Mouse (Mus musculus) forebrain, embryonic 16.5 days (tissue): ENCODE measurements around the gene Cldn7. TPM values are rescaled to one million over a fixed set of nuclear protein-coding genes. Genes with fewer than 3 reads are reported as not detected.
A peak's percentile ranks its signal among the peaks of the same experiment; 100 is the strongest.
"Not testable (repeated sequence)": the region's sequence is repeated elsewhere in the genome, so short reads cannot be mapped to it uniquely, and the experiment has no call there.

Source experiments
- ATAC-seq: fragments of 200-750 bp; cut with Nextera tagmentation; 2 replicates; pipeline ENCODE4 v1.8.0; 2017; ENCODE audit warnings: mild to moderate bottlenecking, moderate library complexity
- H3K27ac ChIP-seq: fragments of 300-500 bp; sonication (generic); 2 replicates; pipeline ENCODE4 v1.5.1; 2014; ENCODE audit warnings: low read length, control low read depth
- H3K27me3 ChIP-seq: fragments of 300-500 bp; sonication (generic); replicated peaks from 2 replicates; pipeline ENCODE4 v1.6.1; 2014; ENCODE audit warnings: low read length; ENCODE audit not compliant: control insufficient read depth, insufficient read depth
- H3K36me3 ChIP-seq: fragments of 300-500 bp; sonication (generic); 2 replicates; pipeline ENCODE4 v1.6.1; 2014; ENCODE audit not compliant: control insufficient read depth, insufficient read depth
- H3K4me1 ChIP-seq: fragments of 300-500 bp; sonication (generic); replicated peaks from 2 replicates; pipeline ENCODE4 v1.6.1; 2014; ENCODE audit warnings: low read length; ENCODE audit not compliant: control insufficient read depth, insufficient read depth
- H3K4me2 ChIP-seq: fragments of 300-500 bp; sonication (generic); 2 replicates; pipeline ENCODE4 v1.6.1; 2014; ENCODE audit warnings: mild to moderate bottlenecking, low read length, control low read depth
- H3K4me3 ChIP-seq: fragments of 300-500 bp; sonication (generic); replicated peaks from 2 replicates; pipeline ENCODE4 v1.5.1; 2014; ENCODE audit warnings: mild to moderate bottlenecking, low read length, control low read depth
- H3K9ac ChIP-seq: fragments of 300-500 bp; sonication (generic); replicated peaks from 2 replicates; pipeline ENCODE4 v1.6.1; 2014; ENCODE audit warnings: low read depth, low read length, control low read depth
- H3K9me3 ChIP-seq: fragments of 300-500 bp; sonication (generic); 2 replicates; pipeline ENCODE4 v1.6.1; 2016; ENCODE audit warnings: low read length; ENCODE audit not compliant: control insufficient read depth
- WGBS: fragments of 180-500 bp; shearing (Covaris S2); extraction: QIAGEN DNeasy Blood & Tissue Kit; methylation state at CpG from one replicate; pipeline ENCODE4 v1.1.7; 2014; 5-methylcytosine and 5-hydroxymethylcytosine counted together
- microRNA counts: library from miRNA; unstranded; fragments of <30 nt; microRNA quantifications from one replicate; lab custom pipeline; 2016
- microRNA-seq: library from miRNA; unstranded; fragments of <30 nt; microRNA quantifications from one replicate; pipeline ENCODE4, GENCODE M21; 2017
- polyA plus RNA-seq: library from polyadenylated mRNA; unstranded; fragments of >200 nt; fragmentation: Nextera tagmentation; extraction: Ambion mirVana; gene quantifications from 2 replicates; pipeline ENCODE4 v1.2.1, GENCODE M21; 2015

Gene Cldn7
- polyA plus RNA-seq, 1 experiment from 2014 or later: not detected

GRCm38 (mm10) chr11:70014880-70015558 is 50.4 kb downstream of the Cldn7 start, which contains the start of gene Acadvl:
Gene Acadvl, minus strand, starts transcription at chr11:70015411.
- Histone ChIP-seq H3K9me3 (no peaks in the 10 kb centered on the region), H3K36me3 (peaks cover 13% of the 10 kb centered on the region), H3K27ac (peak within 1 kb of the TSS; percentile 25; the same call in 1 of the 2 replicates), H3K4me2 (peak within 1 kb of the TSS; percentile 80), H3K4me3 (peak within 1 kb of the TSS; percentile 67), H3K9ac (peak within 1 kb of the TSS; percentile 69), H3K4me1 (peaks cover 38% of the 10 kb centered on the region), H3K27me3 (no peaks in the 10 kb centered on the region)
- peak; percentile 82 for ATAC-seq
- WGBS: under 1% methylated on average over 35 of the region's 35 CpGs

GRCm38 (mm10) chr11:70015677-70016076 is 51.1 kb downstream of the Cldn7 start:
- ATAC-seq: no peak
- H3K9ac ChIP-seq: no peak overlapping the region
- peaks cover 11% of the 10 kb centered on the region for H3K36me3 ChIP-seq
- WGBS: 73% methylated on average over 6 of the region's 6 CpGs
- peak overlapping the region; percentile 80 for H3K4me2 ChIP-seq
- H3K9me3 ChIP-seq: no peaks in the 10 kb centered on the region
- H3K4me3 ChIP-seq: no peak overlapping the region; the same call in 1 of the 2 replicates
- no peak overlapping the region for H3K27ac ChIP-seq
- H3K27me3 ChIP-seq: no peaks in the 10 kb centered on the region
- H3K4me1 ChIP-seq: peaks cover 45% of the 10 kb centered on the region

GRCm38 (mm10) chr11:70016177-70016576 is 51.6 kb downstream of the Cldn7 start:
- not testable (repeated sequence) for H3K9ac ChIP-seq, H3K27ac ChIP-seq, H3K9me3 ChIP-seq, H3K27me3 ChIP-seq, H3K4me2 ChIP-seq, H3K4me3 ChIP-seq, ATAC-seq, H3K36me3 ChIP-seq
- 82% methylated on average over 2 of the region's 2 CpGs for WGBS
- H3K4me1 ChIP-seq: peaks cover 47% of the 10 kb centered on the region

- Histone ChIP-seq H3K27me3 (no peaks in the 10 kb centered on the region), H3K36me3 (peaks cover 1% of the 10 kb centered on the region), H3K27ac (peak within 1 kb of the TSS; percentile 95), H3K4me1 (peaks cover 47% of the 10 kb centered on the region), H3K4me3 (peak within 1 kb of the TSS; percentile 72), H3K9ac (peak within 1 kb of the TSS; percentile 92), H3K4me2 (peak within 1 kb of the TSS; percentile 83), H3K9me3 (no peaks in the 10 kb centered on the region)
- no peak for ATAC-seq
- WGBS: 62% methylated on average over 3 of the region's 3 CpGs
These were observed 52.1 kb downstream of the Cldn7 start, which contains the start of gene Dlg4 for GRCm38 (mm10) chr11:70016669-70017068. Gene Dlg4, plus strand, starts transcription at chr11:70016942.

- 33% methylated on average over 7 of the region's 7 CpGs for WGBS
- no peak for ATAC-seq
- H3K27me3 ChIP-seq: no peaks in the 10 kb centered on the region
- no peaks in the 10 kb centered on the region for H3K36me3 ChIP-seq
- peaks cover 52% of the 10 kb centered on the region for H3K4me1 ChIP-seq
- peak overlapping the region; percentile 92 for H3K9ac ChIP-seq
- no peaks in the 10 kb centered on the region for H3K9me3 ChIP-seq
- H3K4me3 ChIP-seq: no peak overlapping the region; the same call in 1 of the 2 replicates
- peak overlapping the region; percentile 83 for H3K4me2 ChIP-seq
- peak overlapping the region; percentile 95; the same call in 1 of the 2 replicates for H3K27ac ChIP-seq
These were observed 52.7 kb downstream of the Cldn7 start for GRCm38 (mm10) chr11:70017199-70017767.

MicroRNAs within 50 kb of the gene (microRNA counts, 519-probe panel; counts per million panel counts)
- microRNA mmu-miR-324-3p (lab: Ali Mortazavi, UCI): not detected
- microRNA mmu-miR-324-5p (lab: Ali Mortazavi, UCI): 2,816 counts per million, percentile 73 among the panel's probes with 10 or more counts

Small RNA genes within 50 kb of the gene (microRNA-seq; reads per million reads assigned to microRNA genes)
- gene Gm44349 (not detected), gene Mir324 (3,521 reads per million, percentile 89 among the genes with 10 or more reads in this experiment)

Other genes with a start within 250 kb of the Cldn7 start
- gene Polr2a, start 206.1 kb upstream of the Cldn7 start, polyA plus RNA-seq: 16.4 and 18.1 TPM in 2 replicates
- 0.16 and 0.18 TPM in 2 replicates for gene Slc35g3, start 202.8 kb upstream of the Cldn7 start, polyA plus RNA-seq
- gene Zbtb4, start 198.9 kb upstream of the Cldn7 start, polyA plus RNA-seq: 3.3 and 3.6 TPM in 2 replicates
- 1.2 TPM in 2 replicates for gene Chrnb1, start 168.8 kb upstream of the Cldn7 start, polyA plus RNA-seq
- 5.2 and 5.9 TPM in 2 replicates for gene Fgf11, start 162.9 kb upstream of the Cldn7 start, polyA plus RNA-seq
- 0.45 and 0.77 TPM in 2 replicates for gene Tmem102, start 159.2 kb upstream of the Cldn7 start, polyA plus RNA-seq
- gene Gm39566, start 149.5 kb upstream of the Cldn7 start, polyA plus RNA-seq: not detected in 2 replicates
- not detected in 2 replicates for gene Spem2, start 146.3 kb upstream of the Cldn7 start, polyA plus RNA-seq
- 0.72 and 0.75 TPM in 2 replicates for gene Spem1, start 142.6 kb upstream of the Cldn7 start, polyA plus RNA-seq
- gene Nlgn2, start 127.0 kb upstream of the Cldn7 start, polyA plus RNA-seq: 18.7 and 22.8 TPM in 2 replicates
- gene Tmem256, start 126.3 kb upstream of the Cldn7 start, polyA plus RNA-seq: 254 and 272 TPM in 2 replicates
- gene Plscr3, start 118.4 kb upstream of the Cldn7 start, polyA plus RNA-seq: 55.0 and 57.7 TPM in 2 replicates
- 0.29 and 0.39 TPM in 2 replicates for gene Tnk1, start 106.0 kb upstream of the Cldn7 start, polyA plus RNA-seq
- not detected in 2 replicates for gene Tmem95, start 86.8 kb upstream of the Cldn7 start, polyA plus RNA-seq
- gene Kctd11, start 83.4 kb upstream of the Cldn7 start, polyA plus RNA-seq: 1.3 and 1.9 TPM in 2 replicates
- 0.48 and 0.49 TPM in 2 replicates for gene Acap1, start 69.2 kb upstream of the Cldn7 start, polyA plus RNA-seq
- 16.4 and 18.5 TPM in 2 replicates for gene 2810408A11Rik, start 63.8 kb upstream of the Cldn7 start, polyA plus RNA-seq
- 19.0 and 21.5 TPM in 2 replicates for gene Neurl4, start 63.7 kb upstream of the Cldn7 start, polyA plus RNA-seq
- 81.2 and 91.8 TPM in 2 replicates for gene Gps2, start 50.9 kb upstream of the Cldn7 start, polyA plus RNA-seq
- 1,142 and 1,181 TPM in 2 replicates for gene Eif5a, start 42.8 kb upstream of the Cldn7 start, polyA plus RNA-seq
- 3.3 and 3.4 TPM in 2 replicates for gene Ybx2, start 29.0 kb upstream of the Cldn7 start, polyA plus RNA-seq
- 6.6 and 6.7 TPM in 2 replicates for gene Slc2a4, start 16.6 kb upstream of the Cldn7 start, polyA plus RNA-seq
- gene Ctdnep1, start 16.4 kb downstream of the Cldn7 start, polyA plus RNA-seq: 19.0 and 24.6 TPM in 2 replicates
- 166 and 167 TPM in 2 replicates for gene Elp5, start 17.7 kb downstream of the Cldn7 start, polyA plus RNA-seq
- gene Gabarap, start 26.4 kb downstream of the Cldn7 start, polyA plus RNA-seq: 563 and 565 TPM in 2 replicates
- gene Phf23, start 31.0 kb downstream of the Cldn7 start, polyA plus RNA-seq: 63.7 and 66.8 TPM in 2 replicates
- gene Dvl2, start 35.8 kb downstream of the Cldn7 start, polyA plus RNA-seq: 34.6 and 34.7 TPM in 2 replicates
- gene Acadvl, start 50.6 kb downstream of the Cldn7 start, polyA plus RNA-seq: 60.2 and 60.6 TPM in 2 replicates
- gene Dlg4, start 52.2 kb downstream of the Cldn7 start, polyA plus RNA-seq: 25.6 and 32.7 TPM in 2 replicates
- gene Asgr1, start 89.3 kb downstream of the Cldn7 start, polyA plus RNA-seq: 1.5 and 2.0 TPM in 2 replicates
- gene Asgr2, start 127.9 kb downstream of the Cldn7 start, polyA plus RNA-seq: not detected in 2 replicates
- 0.76 and 1.3 TPM in 2 replicates for gene Mgl2, start 165.6 kb downstream of the Cldn7 start, polyA plus RNA-seq
- 0.68 and 0.80 TPM in 2 replicates for gene Clec10a, start 191.4 kb downstream of the Cldn7 start, polyA plus RNA-seq
- 3.1 and 4.8 TPM in 2 replicates for gene Slc16a11, start 248.0 kb downstream of the Cldn7 start, polyA plus RNA-seq